Mouse (Mus musculus): Measurements from ENCODE around the gene Lmtk3.

DNA sequence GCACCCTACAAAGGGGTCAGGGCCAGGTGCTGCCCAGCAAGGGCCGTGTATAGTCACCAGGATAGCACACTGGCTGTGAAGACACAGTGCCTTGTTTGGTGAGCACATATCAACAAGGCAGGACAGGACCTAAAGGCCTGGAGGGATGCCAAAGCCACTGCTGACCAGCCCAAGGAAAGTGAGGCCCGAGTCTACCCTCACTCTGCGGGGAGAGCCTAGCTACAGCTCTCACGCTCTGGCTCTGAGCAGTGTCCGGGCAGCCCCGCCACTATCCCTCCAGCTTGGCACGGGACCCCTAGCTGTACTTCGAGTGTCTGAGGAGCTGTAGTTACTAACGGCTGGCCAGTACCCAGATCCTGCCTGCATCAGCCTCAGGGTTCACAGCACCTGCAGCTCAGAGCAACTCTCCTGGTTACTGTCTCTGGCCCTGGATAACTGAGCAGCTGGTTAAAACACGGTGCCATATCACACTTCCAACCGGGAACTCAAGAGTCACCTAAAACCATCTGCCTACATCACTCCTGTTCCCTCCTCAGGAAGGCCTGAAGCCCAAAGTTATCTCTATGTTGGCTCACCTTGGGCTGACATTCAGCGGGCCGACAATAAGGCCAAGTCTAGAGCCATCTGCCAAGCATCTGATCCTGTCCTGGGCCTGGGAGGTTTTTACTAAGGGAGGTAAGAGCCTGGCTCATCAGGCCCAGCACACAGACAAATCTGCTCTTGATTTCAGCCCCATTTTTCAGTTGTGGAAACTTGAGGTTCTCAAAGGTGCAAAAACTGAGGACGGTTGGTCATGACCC is 25.9 kb downstream of the Lmtk3 start:
- TF ChIP-seq CTCF (IDR thresholded peaks at IDR 0.05; ENCODE audit: extremely low read depth, insufficient read length, insufficient replicate concordance, low read depth, low read length) (no peak), POLR2A (IDR thresholded peaks at IDR 0.05; ENCODE audit: low read depth, low read length) (no peak)
